Mouse (Mus musculus): ENCODE measurements around the gene 6430531B16Rik. TPM values are rescaled to one million over a fixed set of nuclear protein-coding genes. Genes with fewer than 3 reads are reported as not detected.

Gene 6430531B16Rik
- total RNA-seq (2021): 1 to 10 TPM; 1.0 to 2.0 TPM

GRCm38 (mm10) chr7:139978278-139978892, at the start of gene 6430531B16Rik:
TSS of gene 6430531B16Rik (minus strand) at chr7:139978755.
- peak; percentile 90 to 91 for DNase-seq (ENCODE audit: low spot score in 2 of 2)
- intact Hi-C loops (cut with DNase I): no loop called here

- DNase-seq (ENCODE audit: low spot score in 2 of 2): no peak
- intact Hi-C loops (cut with DNase I): no loop called here
Observed at GRCm38 (mm10) chr7:140011336-140011735, 32.8 kb upstream of the 6430531B16Rik start.

- DNase-seq (ENCODE audit: low spot score in 2 of 2): no peak
- intact Hi-C loops (cut with DNase I): no loop called here
Observed at GRCm38 (mm10) chr7:140007781-140008180, 29.2 kb upstream of the 6430531B16Rik start.

- intact Hi-C loops (cut with DNase I): no loop called here
- DNase-seq (ENCODE audit: low spot score in 2 of 2): no peak
Observed at GRCm38 (mm10) chr7:140006861-140007611, 28.5 kb upstream of the 6430531B16Rik start.

GRCm38 (mm10) chr7:140004666-140005065, 26.1 kb upstream of the 6430531B16Rik start:
- DNase-seq (ENCODE audit: low spot score in 2 of 2): no peak
- intact Hi-C loops (cut with DNase I): no loop called here

GRCm38 (mm10) chr7:140001086-140001740, 22.7 kb upstream of the 6430531B16Rik start:
- intact Hi-C loops (cut with DNase I): no loop called here

GRCm38 (mm10) chr7:139998691-139999350, 20.3 kb upstream of the 6430531B16Rik start:
- intact Hi-C loops (cut with DNase I): loop anchor here (10.0 kb wide), 1 partner anchor 94 kb away; no protein-coding TSS in a partner anchor
- peak; percentile 53 for DNase-seq (ENCODE audit: low spot score in 2 of 2)

More at GRCm38 (mm10) chr7:140001086-140001740, 22.7 kb upstream of the 6430531B16Rik start:
- DNase-seq (ENCODE audit: low spot score in 2 of 2): no peak

GRCm38 (mm10) chr7:139994676-139995075, 16.1 kb upstream of the 6430531B16Rik start:
- intact Hi-C loops (cut with DNase I): loop anchor here (2.0 to 10.0 kb wide), 2 partner anchors 26 to 90 kb away; no protein-coding TSS in a partner anchor
- peak; percentile 56 to 66 for DNase-seq (ENCODE audit: low spot score in 2 of 2)

- no peak for DNase-seq (ENCODE audit: low spot score in 2 of 2)
- intact Hi-C loops (cut with DNase I): loop anchor here (2.0 to 10.0 kb wide), 2 partner anchors 25 to 89 kb away; no protein-coding TSS in a partner anchor
Observed at GRCm38 (mm10) chr7:139994202-139994601, 15.6 kb upstream of the 6430531B16Rik start.

- intact Hi-C loops (cut with DNase I): loop anchor here (10.0 kb wide), 1 partner anchor 89 kb away; no protein-coding TSS in a partner anchor
- DNase-seq (ENCODE audit: low spot score in 2 of 2): no peak
Observed at GRCm38 (mm10) chr7:139993532-139993931, 15.0 kb upstream of the 6430531B16Rik start.

GRCm38 (mm10) chr7:139992406-139992805, 13.9 kb upstream of the 6430531B16Rik start, which contains the start of gene Adam8:
TSS of gene Adam8 (minus strand) at chr7:139992562.
- DNase-seq (ENCODE audit: low spot score in 2 of 2): no peak
- intact Hi-C loops (cut with DNase I): loop anchor here (10.0 kb wide), 1 partner anchor 88 kb away; no protein-coding TSS in a partner anchor

- intact Hi-C loops (cut with DNase I): loop anchor here (10.0 kb wide), 1 partner anchor 86 kb away; no protein-coding TSS in a partner anchor
- no peak for DNase-seq (ENCODE audit: low spot score in 2 of 2)
Observed at GRCm38 (mm10) chr7:139990864-139991394, 12.4 kb upstream of the 6430531B16Rik start.

GRCm38 (mm10) chr7:139988272-139988671, 9.7 kb upstream of the 6430531B16Rik start:
- intact Hi-C loops (cut with DNase I): no loop called here
- no peak for DNase-seq (ENCODE audit: low spot score in 2 of 2)

GRCm38 (mm10) chr7:139984505-139984904, 6.0 kb upstream of the 6430531B16Rik start:
- no peak for DNase-seq (ENCODE audit: low spot score in 2 of 2)
- intact Hi-C loops (cut with DNase I): no loop called here

GRCm38 (mm10) chr7:139982058-139982457, 3.5 kb upstream of the 6430531B16Rik start:
- intact Hi-C loops (cut with DNase I): no loop called here
- no peak for DNase-seq (ENCODE audit: low spot score in 2 of 2)

GRCm38 (mm10) chr7:139980778-139981177, 2.2 kb upstream of the 6430531B16Rik start:
- no peak for DNase-seq (ENCODE audit: low spot score in 2 of 2)
- intact Hi-C loops (cut with DNase I): no loop called here

- intact Hi-C loops (cut with DNase I): no loop called here
- DNase-seq (ENCODE audit: low spot score in 2 of 2): no peak
Observed at GRCm38 (mm10) chr7:139979011-139979719, 610 bp upstream of the 6430531B16Rik start.

GRCm38 (mm10) chr7:139975471-139975870, 3.1 kb downstream of the 6430531B16Rik start:
- no peak for DNase-seq (ENCODE audit: low spot score in 2 of 2)
- intact Hi-C loops (cut with DNase I): no loop called here

- no peak for DNase-seq (ENCODE audit: low spot score in 2 of 2)
- intact Hi-C loops (cut with DNase I): no loop called here
Observed at GRCm38 (mm10) chr7:139974307-139974706, 4.2 kb downstream of the 6430531B16Rik start.

All from left cerebral cortex, postnatal 36 days (tissue).